Comparison of ENCODE assay signal across 8 mouse cellular contexts in the genomic region with DNA sequence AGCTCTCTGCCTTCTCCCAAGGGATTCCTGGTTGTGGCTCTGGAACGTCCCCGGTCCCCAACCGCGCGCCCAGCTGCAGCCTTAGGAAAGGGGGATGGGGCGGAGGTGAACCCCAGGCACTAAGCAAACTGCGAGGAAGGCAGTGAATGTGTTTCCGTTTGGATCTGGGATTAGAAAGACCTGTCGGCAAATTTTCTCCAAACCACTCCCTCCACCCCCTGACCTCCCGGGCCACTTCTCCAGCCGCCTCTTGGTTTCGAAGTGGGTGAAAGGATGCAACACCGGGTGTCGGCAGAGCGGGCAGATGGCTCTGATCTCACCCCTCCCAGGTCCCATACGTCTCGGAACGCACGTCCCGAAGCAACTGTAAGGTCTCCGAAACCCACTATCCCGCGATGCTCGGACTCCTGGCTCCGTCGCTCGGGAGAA. TPM values are rescaled to one million over a fixed set of nuclear protein-coding genes. Genes with fewer than 3 reads are reported as not detected.
A peak's percentile ranks its signal among the peaks of the same experiment; 100 is the strongest.
DNase-seq lines count a peak whose midpoint lies in the region; ATAC-seq and TF ChIP-seq lines count a peak whose summit lies in the region.

No protein-coding gene starts in this region.

- TF ChIP-seq CTCF in heart, adult 2 months (IDR thresholded peaks at IDR 0.05) = no peak

- H3K9ac ChIP-seq in heart, adult 2 months (ENCODE audit: low read depth, low read length) = peak overlapping the region; percentile 94
- peak overlapping the region; percentile 78 for H3K9ac ChIP-seq in forebrain, embryonic 13.5 days
- no peak overlapping the region for H3K9ac ChIP-seq in liver, embryonic 11.5 days (ENCODE audit: low read depth, low read length)

- intact Hi-C loops in heart, adult 2 months (cut with DNase I) = loop anchor here (10.0 kb wide), 1 partner anchor 60 kb away; no protein-coding TSS in a partner anchor

- no peaks in the 10 kb centered on the region for H3K36me3 ChIP-seq in heart, adult 2 months (ENCODE audit: control insufficient read depth, insufficient read depth, low read length)
- no peaks in the 10 kb centered on the region for H3K36me3 ChIP-seq in forebrain, embryonic 13.5 days (ENCODE audit: poor library complexity, severe bottlenecking)
- H3K36me3 ChIP-seq in liver, embryonic 11.5 days (ENCODE audit: control insufficient read depth, insufficient read depth, low read length) = no peaks in the 10 kb centered on the region

- no peak for ATAC-seq in forebrain, embryonic 13.5 days
- ATAC-seq in liver, embryonic 11.5 days (replicated peaks; ENCODE audit: low FRiP score) = no peak

- H3K4me1 ChIP-seq in heart, adult 2 months (ENCODE audit: control insufficient read depth, insufficient read depth, low read length) = peaks cover 8% of the 10 kb centered on the region
- H3K4me1 ChIP-seq in forebrain, embryonic 13.5 days = peaks cover 42% of the 10 kb centered on the region
- peaks cover 14% of the 10 kb centered on the region; the same call in 1 of the 2 replicates for H3K4me1 ChIP-seq in liver, embryonic 11.5 days (replicated peaks; ENCODE audit: control insufficient read depth, insufficient read depth, low read length)

- no peak for TF ChIP-seq POLR2A in heart, adult 2 months (IDR thresholded peaks at IDR 0.05; ENCODE audit: insufficient read depth, low read depth, low read length)

- no peak overlapping the region for H3K27ac ChIP-seq in heart, adult 2 months
- H3K27ac ChIP-seq in forebrain, embryonic 13.5 days = no peak overlapping the region
- no peak overlapping the region for H3K27ac ChIP-seq in liver, embryonic 11.5 days (ENCODE audit: low read depth, low read length)

- peak overlapping the region; percentile 64 for H3K4me3 ChIP-seq in heart, adult 2 months
- peak overlapping the region; percentile 64 for H3K4me3 ChIP-seq in forebrain, embryonic 13.5 days
- peak overlapping the region; percentile 61 for H3K4me3 ChIP-seq in liver, embryonic 11.5 days (ENCODE audit: low read depth, low read length)

- H3K9me3 ChIP-seq in forebrain, embryonic 13.5 days (replicated peaks) = no peaks in the 10 kb centered on the region
- H3K9me3 ChIP-seq in liver, embryonic 11.5 days (ENCODE audit: control insufficient read depth, low read length) = no peaks in the 10 kb centered on the region

- peak overlapping the region; percentile 97 for H3K4me2 ChIP-seq in forebrain, embryonic 13.5 days
- peak overlapping the region; percentile 77 for H3K4me2 ChIP-seq in liver, embryonic 11.5 days

- no peaks in the 10 kb centered on the region for H3K79me2 ChIP-seq in heart, adult 2 months (replicated peaks; ENCODE audit: control insufficient read depth, insufficient read depth, low read length)

- no peak for DNase-seq in heart, adult 2 months
- no peak for DNase-seq in heart, adult 9 months (ENCODE audit: low spot score in 2 of 2)
- peak; percentile 41 for DNase-seq in ES-CJ7 (ENCODE audit: low read depth, low spot score)
- no peak for DNase-seq in liver, embryonic 11.5 days (ENCODE audit: low spot score)
- no peak for DNase-seq in right cerebral cortex, postnatal 14 days
- DNase-seq in spleen, postnatal 14 days (ENCODE audit: low spot score in 2 of 2) = no peak
- DNase-seq in adrenal gland, adult 2 months = no peak

- peaks cover 4% of the 10 kb centered on the region for H3K27me3 ChIP-seq in heart, adult 2 months (ENCODE audit: control insufficient read depth, insufficient read depth, low read length)
- peaks cover 84% of the 10 kb centered on the region for H3K27me3 ChIP-seq in forebrain, embryonic 13.5 days
- H3K27me3 ChIP-seq in liver, embryonic 11.5 days (replicated peaks; ENCODE audit: control insufficient read depth, insufficient read depth, low read length) = peaks cover 91% of the 10 kb centered on the region

- WGBS in heart, adult 2 months = 11% methylated on average over 27 of the region's 27 CpGs
- WGBS in forebrain, embryonic 13.5 days = under 1% methylated on average over 27 of the region's 27 CpGs
- WGBS in liver, embryonic 11.5 days = 4% methylated on average over 27 of the region's 27 CpGs

- TF ChIP-seq EP300 in heart, adult 2 months (IDR thresholded peaks at IDR 0.05; ENCODE audit: insufficient read depth, low read depth, low read length) = no peak

RNA-seq across cellular contexts. Expression of a gene that starts 16.0 kb away (rescaled TPM):
- total RNA-seq in heart, adult 2 months (2021) = 10 to 100 TPM; 55.1 to 70.5 TPM
- polyA plus RNA-seq in heart, adult 2 months (2012; rRNA removed) = 32.4 and 35.4 TPM in 2 replicates
- 6.8 and 8.5 TPM in 2 replicates for polyA plus RNA-seq in forebrain, embryonic 13.5 days (2015; fragmentation: Nextera tagmentation; extraction: Ambion mirVana)
- 0.13 and 0.40 TPM in 2 replicates for polyA plus RNA-seq in liver, embryonic 11.5 days (2014; fragmentation: Nextera tagmentation; extraction: Ambion mirVana)
- total RNA-seq in adrenal gland, adult 2 months (2021) = 10 to 100 TPM in 1 of 2 experiments, 1 to 10 TPM in 1; 9.9 to 16.1 TPM
- polyA plus RNA-seq in adrenal gland, adult 2 months (2012; rRNA removed) = 16.0 and 19.9 TPM in 2 replicates

RNA-seq across cellular contexts. Expression of a gene that starts 47.3 kb away (rescaled TPM):
- 1 to 10 TPM in 1 of 2 experiments, under 1 TPM in 1; 0.84 to 1.3 TPM for total RNA-seq in heart, adult 2 months (2021)
- polyA plus RNA-seq in heart, adult 2 months (2012; rRNA removed) = 1.4 and 2.9 TPM in 2 replicates
- polyA plus RNA-seq in forebrain, embryonic 13.5 days (2015; fragmentation: Nextera tagmentation; extraction: Ambion mirVana) = 0.09 and 0.15 TPM in 2 replicates
- 0.56 and 0.84 TPM in 2 replicates for polyA plus RNA-seq in liver, embryonic 11.5 days (2014; fragmentation: Nextera tagmentation; extraction: Ambion mirVana)
- total RNA-seq in adrenal gland, adult 2 months (2021) = 1 to 10 TPM; 1.4 to 3.2 TPM
- 1.6 TPM in 2 replicates for polyA plus RNA-seq in adrenal gland, adult 2 months (2012; rRNA removed)
